Mouse (Mus musculus) liver, adult 2 months (tissue): ENCODE data around the gene Ndufb6.

ENCODE experiments used
- CTCF ChIP-seq: fragments of 200-500 bp; IDR thresholded peaks from 2 replicates; pipeline ENCODE4 v1.5.1; 2011; ENCODE audit warnings: low read depth, low read length, control low read depth
- POLR2A ChIP-seq: fragments of 200-500 bp; IDR thresholded peaks from 2 replicates; pipeline ENCODE4 v1.6.1; 2011; ENCODE audit warnings: low read length, control low read depth; ENCODE audit not compliant: insufficient read depth; ENCODE audit errors: extremely low read depth

GRCm38 (mm10) chr4:40317404-40317803 lies 38.2 kb upstream of the Ndufb6 start:
- no peak for TF ChIP-seq CTCF
- TF ChIP-seq POLR2A, result no peak
